Mouse (Mus musculus) brain, adult 2 months (tissue): ENCODE measurements at regions not wholly inside any gene's neighbourhood (a gene's known extent, or its start where the extent isn't known, plus 50 kb on each side); places are given as distances from the start of the nearest gene placed in this dataset.
A peak's percentile ranks its signal among the peaks of the same experiment; 100 is the strongest.

Experiments used
- DNase-seq: peaks from one replicate; pipeline ENCODE4 v3.0.0; 2011; ENCODE audit warnings: low read depth, low spot score

DNA sequence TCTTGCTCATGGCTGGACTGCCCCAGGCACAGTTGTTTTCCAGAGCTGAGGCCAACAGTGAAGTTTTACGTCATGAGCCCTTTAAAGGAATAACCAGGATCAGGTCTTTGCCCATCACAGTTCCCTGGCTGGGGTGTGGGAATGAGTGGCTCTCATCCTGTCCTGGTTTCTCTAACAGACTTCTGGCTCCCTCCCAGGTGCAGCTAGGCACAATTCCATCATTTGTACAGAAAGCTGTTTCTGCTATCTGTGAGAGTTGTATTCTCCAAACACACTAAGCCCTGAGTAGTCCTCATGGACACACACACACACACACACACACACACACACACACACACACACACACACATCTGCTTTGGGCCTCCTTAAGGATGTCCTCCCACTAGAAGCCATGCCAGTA is 127.1 kb upstream of the Impad1 start:
- DNase-seq = no peak

- DNase-seq = peak; percentile 30
Observed at GRCm38 (mm10) chr4:4875257-4875656, 82.1 kb upstream of the Impad1 start.

DNA sequence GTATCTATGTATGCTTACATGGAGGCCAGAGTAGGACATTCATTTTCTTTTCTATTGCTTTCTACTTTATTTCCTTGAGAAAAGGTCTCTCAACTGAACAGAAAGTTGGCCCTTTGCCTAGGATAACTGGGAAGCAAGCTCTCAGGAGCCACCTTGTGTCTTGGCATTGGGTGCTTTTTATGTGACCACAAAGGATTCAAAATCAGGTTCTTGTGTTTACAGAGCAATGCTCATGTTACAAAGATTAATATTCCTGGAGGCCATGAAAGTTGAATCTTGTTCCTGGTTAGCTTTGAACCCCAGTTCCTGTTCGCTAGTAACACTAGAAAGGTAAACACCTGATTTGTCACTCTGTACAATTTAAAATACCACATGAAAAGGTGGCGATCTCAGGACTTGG is 65.2 kb upstream of the Impad1 start:
- DNase-seq = no peak
